Mouse (Mus musculus): ENCODE data around the gene Mical3. TPM values are rescaled to one million over a fixed set of nuclear protein-coding genes. Genes with fewer than 3 reads are reported as not detected.
A peak's percentile ranks its signal among the peaks of the same experiment; 100 is the strongest.

Mical3 gene
- polyA plus RNA-seq, 1 experiment from 2014 or later = 32.9 TPM

- H3K27me3 ChIP-seq (replicated peaks; ENCODE audit: control insufficient read depth, insufficient read depth, low read length) = no peaks in the 10 kb centered on the region
- H3K4me2 ChIP-seq (ENCODE audit: low read length) = no peak overlapping the region
- H3K9ac ChIP-seq (ENCODE audit: low read depth, low read length) = no peak overlapping the region
- H3K9me3 ChIP-seq (ENCODE audit: control insufficient read depth, low read length) = no peaks in the 10 kb centered on the region
- no peak overlapping the region for H3K4me3 ChIP-seq (ENCODE audit: low read length)
- H3K27ac ChIP-seq (ENCODE audit: low read depth, low read length) = no peak overlapping the region
- WGBS = 82% methylated on average over 22 of the region's 22 CpGs
- no peaks in the 10 kb centered on the region; the same call in 1 of the 2 replicates for H3K4me1 ChIP-seq (ENCODE audit: control insufficient read depth, insufficient read depth, low read depth, low read length)
- no peak for ATAC-seq
- no peaks in the 10 kb centered on the region for H3K36me3 ChIP-seq (ENCODE audit: control insufficient read depth, insufficient read depth, low read length)
These were observed 73.4 kb downstream of the Mical3 start for GRCm38 (mm10) chr6:121057181-121057956.

- Histone ChIP-seq H3K36me3 (ENCODE audit: control insufficient read depth, insufficient read depth, low read length) (no peaks in the 10 kb centered on the region), H3K27me3 (replicated peaks; ENCODE audit: control insufficient read depth, insufficient read depth, low read length) (no peaks in the 10 kb centered on the region), H3K4me3 (ENCODE audit: low read length) (no peak overlapping the region), H3K4me1 (ENCODE audit: control insufficient read depth, insufficient read depth, low read depth, low read length) (no peaks in the 10 kb centered on the region; the same call in none of the 2 replicates), H3K9me3 (ENCODE audit: control insufficient read depth, low read length) (no peaks in the 10 kb centered on the region), H3K9ac (ENCODE audit: low read depth, low read length) (no peak overlapping the region), H3K27ac (ENCODE audit: low read depth, low read length) (no peak overlapping the region), H3K4me2 (ENCODE audit: low read length) (no peak overlapping the region)
- WGBS = 57% methylated on average over 3 of the region's 3 CpGs
- no peak for ATAC-seq
These were observed 75.3 kb downstream of the Mical3 start for GRCm38 (mm10) chr6:121055496-121055895.

GRCm38 (mm10) chr6:121054908-121055307 lies 75.9 kb downstream of the Mical3 start:
- Histone ChIP-seq H3K4me1 (ENCODE audit: control insufficient read depth, insufficient read depth, low read depth, low read length) (no peaks in the 10 kb centered on the region; the same call in none of the 2 replicates), H3K9me3 (ENCODE audit: control insufficient read depth, low read length) (no peaks in the 10 kb centered on the region), H3K9ac (ENCODE audit: low read depth, low read length) (no peak overlapping the region), H3K4me3 (ENCODE audit: low read length) (no peak overlapping the region), H3K27ac (ENCODE audit: low read depth, low read length) (no peak overlapping the region), H3K36me3 (ENCODE audit: control insufficient read depth, insufficient read depth, low read length) (no peaks in the 10 kb centered on the region), H3K4me2 (ENCODE audit: low read length) (no peak overlapping the region), H3K27me3 (replicated peaks; ENCODE audit: control insufficient read depth, insufficient read depth, low read length) (no peaks in the 10 kb centered on the region)
- WGBS = 76% methylated on average over 9 of the region's 9 CpGs
- ATAC-seq = no peak

GRCm38 (mm10) chr6:121054340-121054739 lies 76.5 kb downstream of the Mical3 start:
- Histone ChIP-seq H3K27ac (ENCODE audit: low read depth, low read length) (no peak overlapping the region), H3K4me3 (ENCODE audit: low read length) (no peak overlapping the region), H3K4me1 (ENCODE audit: control insufficient read depth, insufficient read depth, low read depth, low read length) (no peaks in the 10 kb centered on the region; the same call in none of the 2 replicates), H3K27me3 (replicated peaks; ENCODE audit: control insufficient read depth, insufficient read depth, low read length) (no peaks in the 10 kb centered on the region), H3K4me2 (ENCODE audit: low read length) (no peak overlapping the region), H3K9me3 (ENCODE audit: control insufficient read depth, low read length) (no peaks in the 10 kb centered on the region), H3K36me3 (ENCODE audit: control insufficient read depth, insufficient read depth, low read length) (no peaks in the 10 kb centered on the region), H3K9ac (ENCODE audit: low read depth, low read length) (no peak overlapping the region)
- no peak for ATAC-seq
- WGBS = 79% methylated on average over 3 of the region's 3 CpGs

- Histone ChIP-seq H3K4me3 (ENCODE audit: low read length) (no peak overlapping the region), H3K4me1 (ENCODE audit: control insufficient read depth, insufficient read depth, low read depth, low read length) (no peaks in the 10 kb centered on the region; the same call in none of the 2 replicates), H3K4me2 (ENCODE audit: low read length) (no peak overlapping the region), H3K9me3 (ENCODE audit: control insufficient read depth, low read length) (no peaks in the 10 kb centered on the region), H3K27me3 (replicated peaks; ENCODE audit: control insufficient read depth, insufficient read depth, low read length) (no peaks in the 10 kb centered on the region), H3K9ac (ENCODE audit: low read depth, low read length) (no peak overlapping the region), H3K36me3 (ENCODE audit: control insufficient read depth, insufficient read depth, low read length) (no peaks in the 10 kb centered on the region), H3K27ac (ENCODE audit: low read depth, low read length) (no peak overlapping the region)
- 88% methylated on average over 7 of the region's 7 CpGs for WGBS
- ATAC-seq = no peak
These were observed 77.2 kb downstream of the Mical3 start for GRCm38 (mm10) chr6:121053585-121054112.

- no peak overlapping the region for H3K4me2 ChIP-seq (ENCODE audit: low read length)
- H3K27me3 ChIP-seq (replicated peaks; ENCODE audit: control insufficient read depth, insufficient read depth, low read length) = no peaks in the 10 kb centered on the region
- H3K4me3 ChIP-seq (ENCODE audit: low read length) = no peak overlapping the region
- ATAC-seq = no peak
- H3K4me1 ChIP-seq (ENCODE audit: control insufficient read depth, insufficient read depth, low read depth, low read length) = no peaks in the 10 kb centered on the region; the same call in none of the 2 replicates
- H3K36me3 ChIP-seq (ENCODE audit: control insufficient read depth, insufficient read depth, low read length) = no peaks in the 10 kb centered on the region
- no peak overlapping the region for H3K27ac ChIP-seq (ENCODE audit: low read depth, low read length)
- H3K9me3 ChIP-seq (ENCODE audit: control insufficient read depth, low read length) = no peaks in the 10 kb centered on the region
- H3K9ac ChIP-seq (ENCODE audit: low read depth, low read length) = no peak overlapping the region
- 95% methylated on average over 13 of the region's 13 CpGs for WGBS
These were observed 78.7 kb downstream of the Mical3 start for GRCm38 (mm10) chr6:121051972-121052629.

- Histone ChIP-seq H3K36me3 (ENCODE audit: control insufficient read depth, insufficient read depth, low read length) (no peaks in the 10 kb centered on the region), H3K4me2 (ENCODE audit: low read length) (no peak overlapping the region), H3K9me3 (ENCODE audit: control insufficient read depth, low read length) (no peaks in the 10 kb centered on the region), H3K4me1 (ENCODE audit: control insufficient read depth, insufficient read depth, low read depth, low read length) (no peaks in the 10 kb centered on the region; the same call in none of the 2 replicates), H3K9ac (ENCODE audit: low read depth, low read length) (no peak overlapping the region; the same call in 1 of the 2 replicates), H3K4me3 (ENCODE audit: low read length) (no peak overlapping the region), H3K27ac (ENCODE audit: low read depth, low read length) (no peak overlapping the region), H3K27me3 (replicated peaks; ENCODE audit: control insufficient read depth, insufficient read depth, low read length) (no peaks in the 10 kb centered on the region)
- WGBS = 82% methylated on average over 8 of the region's 8 CpGs
- peak; percentile 21; the same call in 1 of the 2 replicates for ATAC-seq
These were observed 79.4 kb downstream of the Mical3 start for GRCm38 (mm10) chr6:121051411-121051810.

GRCm38 (mm10) chr6:121048696-121049095 lies 82.1 kb downstream of the Mical3 start:
- H3K27me3 ChIP-seq (replicated peaks; ENCODE audit: control insufficient read depth, insufficient read depth, low read length) = no peaks in the 10 kb centered on the region
- H3K9ac ChIP-seq (ENCODE audit: low read depth, low read length) = no peak overlapping the region
- no peak overlapping the region for H3K4me3 ChIP-seq (ENCODE audit: low read length)
- no peak overlapping the region for H3K4me2 ChIP-seq (ENCODE audit: low read length)
- no peaks in the 10 kb centered on the region for H3K9me3 ChIP-seq (ENCODE audit: control insufficient read depth, low read length)
- no peak overlapping the region for H3K27ac ChIP-seq (ENCODE audit: low read depth, low read length)
- H3K4me1 ChIP-seq (ENCODE audit: control insufficient read depth, insufficient read depth, low read depth, low read length) = peaks cover 4% of the 10 kb centered on the region
- 70% methylated on average over 8 of the region's 8 CpGs for WGBS
- H3K36me3 ChIP-seq (ENCODE audit: control insufficient read depth, insufficient read depth, low read length) = no peaks in the 10 kb centered on the region
- ATAC-seq = no peak

Data from hindbrain, embryonic 16.5 days (tissue).